Mouse (Mus musculus): ENCODE measurements around the gene Hoxc9. TPM values are rescaled to one million over a fixed set of nuclear protein-coding genes. Genes with fewer than 3 reads are reported as not detected.

Gene Hoxc9
- polyA plus RNA-seq, 1 experiment, result not detected

GRCm38 (mm10) chr15:103034043-103034806 lies 58.0 kb downstream of the Hoxc9 start:
- DNase-seq (ENCODE audit: low read depth), result no peak
- TF ChIP-seq POLR2A (IDR thresholded peaks at IDR 0.05; ENCODE audit: borderline replicate concordance, extremely low read depth, insufficient read depth, insufficient read length, poor library complexity, severe bottlenecking), result no peak
- no peak for TF ChIP-seq CTCF (IDR thresholded peaks at IDR 0.05; ENCODE audit: borderline replicate concordance, extremely low read depth, insufficient read depth, insufficient read length)

Other genes starting within 250 kb of the Hoxc9 start
- 0.06 and 0.15 TPM in 2 replicates for gene Hoxc13, start 55.3 kb upstream of the Hoxc9 start, polyA plus RNA-seq (2012; rRNA removed)
- gene Hoxc12, start 39.7 kb upstream of the Hoxc9 start, polyA plus RNA-seq (2012; rRNA removed), result not detected in 2 replicates
- gene Hoxc11, start 22.0 kb upstream of the Hoxc9 start, polyA plus RNA-seq (2012; rRNA removed), result not detected in 2 replicates
- gene Hoxc10, start 9.6 kb upstream of the Hoxc9 start, polyA plus RNA-seq (2012; rRNA removed), result 0.03 TPM in 1 of 2 replicates, not detected in the other
- gene Hoxc5, start 9.0 kb upstream of the Hoxc9 start, polyA plus RNA-seq (2012; rRNA removed), result 1.0 and 7.0 TPM in 2 replicates
- gene Hoxc8, start 14.2 kb downstream of the Hoxc9 start, polyA plus RNA-seq (2012; rRNA removed), result not detected in 2 replicates
- 0.11 and 0.63 TPM in 2 replicates for gene Hoxc6, start 21.8 kb downstream of the Hoxc9 start, polyA plus RNA-seq (2012; rRNA removed)
- gene Hoxc4, start 42.5 kb downstream of the Hoxc9 start, polyA plus RNA-seq (2012; rRNA removed), result 1.2 and 13.6 TPM in 2 replicates
- gene Smug1, start 190.7 kb downstream of the Hoxc9 start, polyA plus RNA-seq (2012; rRNA removed), result 30.5 and 31.6 TPM in 2 replicates

All from brain, embryonic 14.5 days (tissue).